Mouse (Mus musculus): ENCODE measurements at regions not wholly inside any gene's neighbourhood (a gene's known extent, or its start where the extent isn't known, plus 50 kb on each side); places are given as distances from the start of the nearest gene placed in this dataset.
"Not testable (repeated sequence)": the region's sequence is repeated elsewhere in the genome, so short reads cannot be mapped to it uniquely, and the experiment has no call there.

DNA sequence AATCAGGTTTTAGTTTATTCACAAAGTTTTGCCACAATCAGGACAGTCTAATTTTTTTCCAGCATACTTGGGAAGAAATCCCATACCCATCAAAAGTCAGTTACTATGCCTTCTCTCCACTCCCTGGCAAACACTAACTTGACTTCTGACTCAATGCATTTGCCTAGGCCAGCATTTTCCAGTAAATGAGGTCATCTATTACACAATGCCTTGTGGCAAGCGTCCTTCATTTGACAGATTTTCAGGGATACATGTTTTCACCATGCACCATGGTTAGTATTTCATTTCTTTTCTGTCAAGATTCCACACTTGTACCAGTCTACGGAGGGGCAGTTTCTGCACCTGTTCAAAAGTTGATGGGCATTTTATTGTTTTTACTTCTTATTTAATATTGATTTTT, 88.4 kb upstream of the Slc2a12 start:
- ATAC-seq; H3K4me3 ChIP-seq (ENCODE audit: low read length); H3K27ac ChIP-seq; H3K4me1 ChIP-seq (ENCODE audit: insufficient read depth, low read length); H3K36me3 ChIP-seq (ENCODE audit: insufficient read depth, low read length); H3K27me3 ChIP-seq (ENCODE audit: insufficient read depth, low read length); H3K9ac ChIP-seq (replicated peaks; ENCODE audit: low read length); H3K9me3 ChIP-seq (ENCODE audit: low read length); H3K4me2 ChIP-seq (ENCODE audit: low read depth, low read length); DNase-seq (ENCODE audit: low spot score): not testable (repeated sequence)
- WGBS, result 89% methylated on average over 2 of the region's 2 CpGs

DNA sequence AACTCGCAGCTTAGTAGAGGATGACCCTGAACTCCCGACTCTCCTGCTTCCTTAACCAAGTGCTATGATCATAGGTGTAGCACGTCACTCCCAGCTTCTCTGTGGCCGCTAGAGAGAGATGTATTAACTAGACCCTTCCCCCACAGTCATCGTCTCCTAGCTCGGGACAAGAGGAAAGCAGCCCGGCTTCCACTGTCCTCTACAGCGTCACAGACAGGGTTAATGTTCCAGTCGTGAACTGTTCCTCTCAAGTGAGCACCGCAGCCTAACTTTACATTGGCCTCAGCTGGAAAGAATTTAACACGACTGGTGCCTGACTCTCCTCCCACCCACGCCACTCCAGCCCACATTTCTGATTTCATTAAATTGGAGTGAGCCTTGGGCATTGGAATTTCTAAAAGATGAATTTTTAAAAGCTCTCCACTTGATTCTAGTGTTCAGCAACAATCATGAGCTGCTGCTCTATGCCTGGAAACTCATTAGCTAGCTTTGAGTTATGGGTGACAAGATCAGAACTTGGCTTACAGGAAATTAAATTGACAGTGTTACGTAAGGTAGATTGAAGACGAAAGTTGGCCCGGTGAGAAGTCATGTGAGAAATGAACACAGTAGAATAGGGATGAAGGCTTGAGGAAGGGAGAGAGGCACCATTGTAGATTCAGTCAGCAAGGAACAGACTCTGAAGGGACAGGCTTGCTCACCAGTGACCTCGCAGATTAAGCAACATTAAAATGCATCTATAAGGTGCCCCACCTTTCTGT, 75.4 kb upstream of the Slc2a12 start:
- not testable (repeated sequence) for DNase-seq (ENCODE audit: low spot score); H3K27me3 ChIP-seq (ENCODE audit: insufficient read depth, low read length); H3K9me3 ChIP-seq (ENCODE audit: low read length); H3K27ac ChIP-seq; H3K4me3 ChIP-seq (ENCODE audit: low read length); H3K36me3 ChIP-seq (ENCODE audit: insufficient read depth, low read length); H3K9ac ChIP-seq (replicated peaks; ENCODE audit: low read length); H3K4me1 ChIP-seq (ENCODE audit: insufficient read depth, low read length); H3K4me2 ChIP-seq (ENCODE audit: low read depth, low read length)
- peak; percentile 16; the same call in 1 of the 2 replicates for ATAC-seq
- 79% methylated on average over 14 of the region's 16 CpGs for WGBS

DNA sequence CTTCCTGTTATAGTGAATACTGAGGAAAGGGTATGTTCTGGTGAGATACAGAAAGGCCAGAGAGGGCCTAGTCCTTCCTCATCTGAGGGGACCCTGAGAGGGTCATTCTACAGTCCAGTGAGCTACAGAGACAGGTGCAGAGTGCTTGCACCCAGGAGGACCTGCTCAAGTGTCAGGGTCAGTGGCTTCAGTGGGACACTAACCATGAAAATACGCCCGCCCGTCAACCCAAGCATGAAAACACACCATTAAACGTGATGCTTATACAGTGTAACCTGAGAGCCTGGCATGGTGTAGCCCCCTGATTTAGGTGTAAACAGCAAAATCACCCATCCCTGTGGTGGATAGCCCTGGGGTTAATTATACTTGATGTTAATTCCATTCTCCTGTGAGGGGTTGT, 70.8 kb upstream of the Slc2a12 start:
- not testable (repeated sequence) for H3K4me1 ChIP-seq (ENCODE audit: insufficient read depth, low read length); H3K27me3 ChIP-seq (ENCODE audit: insufficient read depth, low read length); H3K9ac ChIP-seq (replicated peaks; ENCODE audit: low read length); ATAC-seq; H3K27ac ChIP-seq; H3K4me3 ChIP-seq (ENCODE audit: low read length); H3K4me2 ChIP-seq (ENCODE audit: low read depth, low read length); DNase-seq (ENCODE audit: low spot score); H3K9me3 ChIP-seq (ENCODE audit: low read length); H3K36me3 ChIP-seq (ENCODE audit: insufficient read depth, low read length)
- WGBS, result 89% methylated on average over 4 of the region's 4 CpGs

DNA sequence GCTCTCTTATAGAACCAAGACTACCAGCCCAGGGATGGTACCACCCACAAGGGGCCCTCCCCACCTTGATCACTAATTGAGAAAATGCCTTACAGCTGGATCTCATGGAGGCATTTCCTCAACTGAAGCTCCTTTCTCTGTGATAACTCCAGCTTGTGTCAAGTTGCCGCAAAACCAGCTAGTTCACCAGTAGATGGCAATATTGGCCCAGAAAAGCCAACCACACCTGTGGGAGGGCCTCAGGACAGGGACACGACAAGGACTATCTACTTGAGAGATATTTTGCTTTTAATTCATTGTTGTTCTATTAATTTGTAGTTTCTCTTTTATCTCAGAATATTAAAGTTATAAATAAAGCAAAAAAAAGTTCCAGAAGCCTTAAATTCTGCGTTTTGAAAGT, 65.4 kb upstream of the Slc2a12 start:
- H3K4me1 ChIP-seq (ENCODE audit: insufficient read depth, low read length); H3K9ac ChIP-seq (replicated peaks; ENCODE audit: low read length); H3K27ac ChIP-seq; H3K27me3 ChIP-seq (ENCODE audit: insufficient read depth, low read length); H3K9me3 ChIP-seq (ENCODE audit: low read length); H3K4me2 ChIP-seq (ENCODE audit: low read depth, low read length); H3K36me3 ChIP-seq (ENCODE audit: insufficient read depth, low read length); H3K4me3 ChIP-seq (ENCODE audit: low read length): not testable (repeated sequence)
- WGBS, result 14% methylated on average over 3 of the region's 3 CpGs
- DNase-seq (ENCODE audit: low spot score) (peak; percentile 83), ATAC-seq (peak; percentile 76; the same call in 1 of the 2 replicates)
- TF ChIP-seq CTCF (IDR thresholded peaks at IDR 0.05; ENCODE audit: low read depth), result peak; percentile 80

DNA sequence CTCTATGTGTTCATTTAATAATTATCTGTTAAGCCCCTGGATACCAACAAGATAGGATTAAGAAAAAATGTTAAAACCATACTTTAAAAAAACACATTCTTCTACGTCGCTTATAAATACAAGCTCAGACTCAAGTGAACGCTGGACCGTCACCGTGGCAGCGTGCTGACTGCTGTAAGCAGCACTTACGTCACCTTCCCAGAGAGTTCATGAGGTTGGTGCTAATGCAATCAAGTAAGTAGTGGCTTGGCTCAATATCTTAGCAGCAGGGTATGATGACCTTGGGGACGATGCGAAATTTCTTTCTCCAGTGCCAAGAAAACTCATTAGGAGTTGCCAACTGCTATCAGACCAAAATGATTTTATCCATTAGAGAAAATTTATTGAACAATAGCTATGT, 63.5 kb upstream of the Slc2a12 start:
- not testable (repeated sequence) for H3K9me3 ChIP-seq (ENCODE audit: low read length); H3K4me1 ChIP-seq (ENCODE audit: insufficient read depth, low read length); H3K4me2 ChIP-seq (ENCODE audit: low read depth, low read length); H3K9ac ChIP-seq (replicated peaks; ENCODE audit: low read length); H3K4me3 ChIP-seq (ENCODE audit: low read length); H3K36me3 ChIP-seq (ENCODE audit: insufficient read depth, low read length); H3K27ac ChIP-seq; DNase-seq (ENCODE audit: low spot score); H3K27me3 ChIP-seq (ENCODE audit: insufficient read depth, low read length)
- ATAC-seq, result 0 out of 2 replicates have a peak, but pooled peaks have one; percentile 55
- WGBS, result 55% methylated on average over 9 of the region's 9 CpGs

DNA sequence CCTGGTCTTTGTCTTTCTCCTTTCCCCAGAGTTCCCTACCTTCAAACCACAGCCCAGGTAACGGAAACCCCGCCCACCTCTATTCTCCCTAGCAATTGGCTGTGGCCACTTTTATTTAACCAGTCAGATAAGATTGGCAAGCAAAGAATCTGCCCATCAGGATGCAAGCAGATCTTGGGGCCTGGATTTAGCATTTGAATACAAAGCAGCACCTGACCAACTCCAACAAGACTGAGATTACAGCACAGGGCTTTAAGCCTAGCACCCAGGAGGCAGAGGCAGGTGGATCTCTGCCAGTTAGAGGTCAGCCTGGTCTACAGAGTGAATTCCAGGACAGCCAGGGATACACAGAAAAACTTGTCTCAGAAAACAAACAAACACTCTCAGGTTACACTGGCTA, 61.5 kb upstream of the Slc2a12 start:
- ATAC-seq; H3K27me3 ChIP-seq (ENCODE audit: insufficient read depth, low read length); DNase-seq (ENCODE audit: low spot score); H3K9ac ChIP-seq (replicated peaks; ENCODE audit: low read length); H3K4me3 ChIP-seq (ENCODE audit: low read length); H3K4me1 ChIP-seq (ENCODE audit: insufficient read depth, low read length); H3K36me3 ChIP-seq (ENCODE audit: insufficient read depth, low read length); H3K27ac ChIP-seq; H3K9me3 ChIP-seq (ENCODE audit: low read length); H3K4me2 ChIP-seq (ENCODE audit: low read depth, low read length): not testable (repeated sequence)
- 93% methylated on average over 2 of the region's 2 CpGs for WGBS

DNA sequence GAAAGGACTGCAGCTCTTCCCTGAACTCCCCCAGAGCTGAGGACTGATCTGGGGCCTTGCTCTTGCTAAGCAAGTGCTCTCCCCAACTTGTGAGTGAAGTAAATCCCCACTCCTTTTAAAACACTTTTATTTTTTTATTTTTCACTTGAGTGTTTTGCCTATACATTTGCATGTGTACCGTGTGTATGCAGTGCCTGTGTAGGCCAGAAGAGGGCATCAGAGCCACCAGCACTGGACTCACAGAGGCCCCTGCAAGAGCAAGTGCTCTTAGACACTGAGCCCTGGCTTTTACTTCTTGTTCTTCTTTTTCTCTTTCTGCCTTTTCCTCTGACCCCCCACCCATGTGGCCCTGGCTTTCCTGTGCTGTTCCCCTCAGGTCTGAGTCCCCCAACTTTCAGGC, 56.2 kb upstream of the Slc2a12 start:
- H3K9me3 ChIP-seq (ENCODE audit: low read length); H3K27me3 ChIP-seq (ENCODE audit: insufficient read depth, low read length); H3K27ac ChIP-seq; H3K9ac ChIP-seq (replicated peaks; ENCODE audit: low read length); H3K4me1 ChIP-seq (ENCODE audit: insufficient read depth, low read length); H3K4me2 ChIP-seq (ENCODE audit: low read depth, low read length); ATAC-seq; H3K4me3 ChIP-seq (ENCODE audit: low read length); H3K36me3 ChIP-seq (ENCODE audit: insufficient read depth, low read length): not testable (repeated sequence)
- TF ChIP-seq CTCF (IDR thresholded peaks at IDR 0.05; ENCODE audit: low read depth), result peak; percentile 49
- 93% methylated on average over 1 of the region's 1 CpGs for WGBS
- DNase-seq (ENCODE audit: low spot score), result peak; percentile 7

DNA sequence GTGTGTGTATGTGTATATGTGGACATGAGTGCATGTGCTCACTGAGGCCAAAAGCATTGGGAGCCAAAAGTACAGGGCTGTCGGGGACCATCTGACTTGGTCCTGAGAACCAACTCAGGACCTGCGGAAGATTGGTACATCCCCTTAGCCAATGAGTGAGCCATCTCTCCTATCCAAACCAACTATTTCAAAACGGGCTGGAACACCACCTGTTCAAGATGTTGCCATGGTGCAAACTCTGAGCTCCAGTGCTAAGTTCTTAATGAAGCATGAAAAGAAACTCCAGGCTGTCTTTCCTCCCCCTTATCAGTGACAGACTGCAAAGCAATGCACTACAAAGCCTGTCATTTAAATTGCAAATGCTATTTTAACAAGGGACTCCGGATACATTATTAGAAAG, 53.1 kb upstream of the Slc2a12 start:
- not testable (repeated sequence) for H3K4me1 ChIP-seq (ENCODE audit: insufficient read depth, low read length); H3K9ac ChIP-seq (replicated peaks; ENCODE audit: low read length); H3K4me3 ChIP-seq (ENCODE audit: low read length); H3K27ac ChIP-seq; H3K9me3 ChIP-seq (ENCODE audit: low read length); H3K4me2 ChIP-seq (ENCODE audit: low read depth, low read length); H3K27me3 ChIP-seq (ENCODE audit: insufficient read depth, low read length); H3K36me3 ChIP-seq (ENCODE audit: insufficient read depth, low read length); DNase-seq (ENCODE audit: low spot score)
- WGBS, result 21% methylated on average over 4 of the region's 4 CpGs
- ATAC-seq, result 0 out of 2 replicates have a peak, but pooled peaks have one; percentile 55

DNA sequence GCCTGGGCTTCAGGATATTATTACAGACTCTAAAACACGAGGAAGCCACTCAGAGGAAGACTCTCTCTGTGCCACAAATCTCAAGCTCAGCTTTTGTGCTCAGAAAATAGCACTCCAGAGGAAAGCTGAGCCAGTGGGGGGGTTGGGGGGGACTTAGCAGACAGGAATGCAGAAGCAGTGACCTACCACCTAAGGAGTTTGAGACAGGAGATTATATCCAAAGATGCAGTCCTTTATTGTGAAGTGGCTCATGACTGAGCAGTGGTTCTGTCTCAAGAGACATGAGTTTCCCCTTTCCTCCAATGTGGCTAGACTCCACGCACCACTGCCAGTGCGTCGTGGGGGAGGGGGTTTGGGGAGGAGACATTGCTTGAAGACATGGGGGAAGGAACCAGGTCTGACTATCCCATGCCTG, 52.6 kb upstream of the Slc2a12 start:
- not testable (repeated sequence) for H3K4me2 ChIP-seq (ENCODE audit: low read depth, low read length); DNase-seq (ENCODE audit: low spot score); H3K9ac ChIP-seq (replicated peaks; ENCODE audit: low read length); H3K4me1 ChIP-seq (ENCODE audit: insufficient read depth, low read length); H3K27ac ChIP-seq; ATAC-seq; H3K36me3 ChIP-seq (ENCODE audit: insufficient read depth, low read length); H3K27me3 ChIP-seq (ENCODE audit: insufficient read depth, low read length); H3K9me3 ChIP-seq (ENCODE audit: low read length); H3K4me3 ChIP-seq (ENCODE audit: low read length)
- 21% methylated on average over 4 of the region's 4 CpGs for WGBS

DNA sequence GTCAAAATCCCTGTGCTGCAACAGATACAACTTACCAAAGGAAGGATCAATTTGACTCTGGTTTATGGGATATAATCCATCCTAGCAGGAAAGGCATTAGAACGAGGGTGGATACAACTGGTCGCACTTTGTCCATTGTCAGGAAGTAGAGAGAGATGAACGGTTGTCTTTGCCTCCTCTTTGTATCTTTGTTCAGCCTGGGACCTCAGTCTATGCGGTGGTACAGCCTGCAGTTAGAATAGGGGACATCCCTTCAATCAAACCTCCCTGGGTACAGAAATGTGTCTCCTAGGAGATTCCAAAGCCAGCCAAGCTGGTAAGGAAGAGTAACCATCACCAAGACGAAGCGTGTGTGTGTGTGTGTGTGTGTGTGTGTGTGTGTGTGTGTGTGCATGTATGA, 52.1 kb upstream of the Slc2a12 start:
- H3K4me3 ChIP-seq (ENCODE audit: low read length); H3K4me1 ChIP-seq (ENCODE audit: insufficient read depth, low read length); H3K9ac ChIP-seq (replicated peaks; ENCODE audit: low read length); H3K27ac ChIP-seq; H3K27me3 ChIP-seq (ENCODE audit: insufficient read depth, low read length); H3K9me3 ChIP-seq (ENCODE audit: low read length); H3K4me2 ChIP-seq (ENCODE audit: low read depth, low read length); ATAC-seq; H3K36me3 ChIP-seq (ENCODE audit: insufficient read depth, low read length); DNase-seq (ENCODE audit: low spot score): not testable (repeated sequence)
- 43% methylated on average over 6 of the region's 6 CpGs for WGBS

All from hindbrain, postnatal 0 days (tissue).